Mouse (Mus musculus) splenic B cell, adult 2 months (primary cell): Measurements from ENCODE around the gene Asb1.

Source experiments
- DNase-seq: peaks from one replicate; pipeline ENCODE4 v3.0.0-alpha.2; 2011; ENCODE audit warnings: low read depth, low spot score
- H3K27me3 ChIP-seq: 2 replicates; pipeline ENCODE4 v1.6.1; 2012; ENCODE audit warnings: mild to moderate bottlenecking, low read length, moderate library complexity, mixed read lengths; ENCODE audit not compliant: control insufficient read depth, poor library complexity, insufficient read depth, severe bottlenecking
- H3K36me3 ChIP-seq: 2 replicates; pipeline ENCODE4 v1.6.1; 2012; ENCODE audit warnings: mild to moderate bottlenecking, low read length, moderate library complexity, mixed read lengths; ENCODE audit not compliant: control insufficient read depth, poor library complexity, insufficient read depth, severe bottlenecking

The Asb1 gene

GRCm38 (mm10) chr1:91540271-91540826 lies at the start of gene Asb1:
Gene Asb1 (plus strand): TSS chr1:91540544.
- H3K36me3 ChIP-seq, result no peaks in the 10 kb centered on the region
- peak; percentile 99 for DNase-seq

GRCm38 (mm10) chr1:91492740-91493139 lies 47.6 kb upstream of the Asb1 start:
- Histone ChIP-seq H3K36me3 (no peaks in the 10 kb centered on the region), H3K27me3 (no peaks in the 10 kb centered on the region; the same call in 1 of the 2 replicates)
- no peak for DNase-seq

More at GRCm38 (mm10) chr1:91540271-91540826, at the start of gene Asb1:
- H3K27me3 ChIP-seq, result no peaks in the 10 kb centered on the region

DNA sequence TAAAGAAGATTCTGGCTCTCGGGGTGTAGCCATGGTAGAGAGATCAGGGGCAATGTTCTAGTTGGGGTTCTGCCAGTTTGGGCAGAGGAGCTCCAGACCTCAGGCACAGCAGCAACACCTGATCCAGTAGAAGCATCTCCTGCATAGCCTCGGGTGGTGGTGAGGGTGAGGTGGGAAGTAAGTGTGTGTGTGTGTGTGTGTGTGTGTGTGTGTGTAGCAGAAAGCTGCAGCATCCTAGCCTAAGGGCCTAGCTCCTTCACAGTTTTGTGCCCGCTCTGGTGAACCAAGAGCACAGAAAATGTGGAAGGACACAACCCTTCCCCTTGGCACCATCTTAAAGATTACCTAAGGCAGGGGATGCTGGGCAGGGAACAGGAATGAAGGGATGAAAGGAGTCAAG lies 46.4 kb upstream of the Asb1 start:
- Histone ChIP-seq H3K27me3 (no peaks in the 10 kb centered on the region; the same call in 1 of the 2 replicates), H3K36me3 (no peaks in the 10 kb centered on the region)
- peak; percentile 12 for DNase-seq

- Histone ChIP-seq H3K36me3 (no peaks in the 10 kb centered on the region; the same call in 1 of the 2 replicates), H3K27me3 (no peaks in the 10 kb centered on the region; the same call in 1 of the 2 replicates)
- DNase-seq, result peak; percentile 94
These were observed 45.7 kb upstream of the Asb1 start, which contains the start of gene Traf3ip1 for GRCm38 (mm10) chr1:91494457-91495140. Gene Traf3ip1 (plus strand): TSS chr1:91494647.

- Histone ChIP-seq H3K27me3 (no peaks in the 10 kb centered on the region; the same call in 1 of the 2 replicates), H3K36me3 (no peaks in the 10 kb centered on the region; the same call in 1 of the 2 replicates)
- DNase-seq, result no peak
These were observed 45.0 kb upstream of the Asb1 start for GRCm38 (mm10) chr1:91495321-91495720.

GRCm38 (mm10) chr1:91498579-91498978 lies 41.8 kb upstream of the Asb1 start:
- DNase-seq, result no peak
- no peaks in the 10 kb centered on the region for H3K27me3 ChIP-seq
- no peaks in the 10 kb centered on the region; the same call in none of the 2 replicates for H3K36me3 ChIP-seq

- DNase-seq, result no peak
- H3K27me3 ChIP-seq, result no peaks in the 10 kb centered on the region
- H3K36me3 ChIP-seq, result peaks cover 2% of the 10 kb centered on the region; the same call in 1 of the 2 replicates
These were observed 35.7 kb upstream of the Asb1 start for GRCm38 (mm10) chr1:91504615-91505014.

DNA sequence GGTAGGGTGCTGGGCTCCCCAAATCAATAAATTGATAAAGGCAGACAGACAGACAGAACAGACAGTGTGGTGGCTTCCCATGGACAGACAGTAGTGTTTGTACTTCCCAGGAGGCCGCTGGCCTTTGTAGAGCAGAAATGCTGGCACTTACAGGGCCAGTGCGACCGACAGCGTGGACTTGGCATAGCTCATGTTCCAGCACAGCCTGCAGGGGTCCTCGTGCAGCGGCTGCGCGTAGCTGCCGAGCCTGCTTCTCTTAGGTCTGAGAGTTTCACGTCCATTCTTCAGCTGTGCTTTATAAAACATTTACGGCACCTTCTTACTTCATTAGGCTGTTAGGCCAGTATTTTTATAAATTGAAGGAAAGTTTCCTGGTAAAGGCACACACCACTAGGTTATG lies 25.4 kb upstream of the Asb1 start:
- no peaks in the 10 kb centered on the region for H3K27me3 ChIP-seq
- H3K36me3 ChIP-seq, result peaks cover 2% of the 10 kb centered on the region
- DNase-seq, result no peak

DNA sequence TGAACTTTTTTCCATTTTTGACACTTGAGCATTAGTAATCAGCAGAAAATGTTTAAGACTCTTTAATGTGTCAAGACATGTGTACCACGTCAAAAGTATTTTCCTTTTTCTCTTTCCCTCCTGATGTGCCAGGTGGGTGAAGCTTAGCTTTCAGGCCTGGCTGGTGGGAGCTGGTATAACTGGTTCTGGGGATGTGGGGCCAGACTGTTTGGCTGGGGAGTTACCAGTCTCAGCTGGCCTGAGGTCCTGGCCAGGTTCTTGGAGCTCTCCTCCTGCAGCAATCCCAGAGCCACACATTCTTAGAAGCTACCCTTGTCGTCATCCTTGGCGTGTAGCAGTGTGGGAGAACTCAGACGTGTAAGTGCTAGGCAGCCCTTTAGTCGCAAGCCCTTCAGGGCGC lies 24.7 kb upstream of the Asb1 start:
- DNase-seq, result no peak
- H3K27me3 ChIP-seq, result no peaks in the 10 kb centered on the region
- peaks cover 2% of the 10 kb centered on the region; the same call in 1 of the 2 replicates for H3K36me3 ChIP-seq

- Histone ChIP-seq H3K27me3 (no peaks in the 10 kb centered on the region), H3K36me3 (0 out of 2 replicates have a peak, but pooled peaks cover 3% of the 10 kb centered on the region)
- DNase-seq, result peak; percentile 84
These were observed 16.6 kb upstream of the Asb1 start for GRCm38 (mm10) chr1:91523759-91524158.

- H3K36me3 ChIP-seq, result 0 out of 2 replicates have a peak, but pooled peaks cover 3% of the 10 kb centered on the region
- no peaks in the 10 kb centered on the region for H3K27me3 ChIP-seq
- DNase-seq, result no peak
These were observed 14.5 kb upstream of the Asb1 start for GRCm38 (mm10) chr1:91525838-91526237.

DNA sequence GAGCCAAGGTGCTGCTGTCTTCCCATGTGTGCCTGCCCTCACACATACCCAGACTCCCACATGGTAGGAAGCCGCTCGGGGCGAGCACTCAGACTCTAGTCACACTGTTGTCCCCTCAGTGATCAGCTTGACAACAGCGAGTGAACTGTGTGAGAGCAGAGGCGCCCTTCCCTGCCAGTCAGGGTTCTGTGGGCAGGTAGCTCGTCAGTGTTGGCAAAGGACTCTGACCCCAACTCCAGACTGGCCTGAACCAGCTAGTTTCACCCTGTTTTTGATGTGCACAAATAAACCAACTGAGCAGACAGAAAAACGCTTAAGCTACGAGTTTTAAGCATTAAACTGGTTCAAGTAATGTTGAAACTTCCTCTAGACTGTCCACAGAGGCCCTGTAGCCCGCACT lies 10.2 kb upstream of the Asb1 start:
- H3K27me3 ChIP-seq, result no peaks in the 10 kb centered on the region
- peaks cover 1% of the 10 kb centered on the region; the same call in 1 of the 2 replicates for H3K36me3 ChIP-seq
- DNase-seq, result no peak

GRCm38 (mm10) chr1:91532243-91532642 lies 8.1 kb upstream of the Asb1 start:
- Histone ChIP-seq H3K36me3 (peaks cover 1% of the 10 kb centered on the region; the same call in 1 of the 2 replicates), H3K27me3 (no peaks in the 10 kb centered on the region)
- DNase-seq, result no peak

DNA sequence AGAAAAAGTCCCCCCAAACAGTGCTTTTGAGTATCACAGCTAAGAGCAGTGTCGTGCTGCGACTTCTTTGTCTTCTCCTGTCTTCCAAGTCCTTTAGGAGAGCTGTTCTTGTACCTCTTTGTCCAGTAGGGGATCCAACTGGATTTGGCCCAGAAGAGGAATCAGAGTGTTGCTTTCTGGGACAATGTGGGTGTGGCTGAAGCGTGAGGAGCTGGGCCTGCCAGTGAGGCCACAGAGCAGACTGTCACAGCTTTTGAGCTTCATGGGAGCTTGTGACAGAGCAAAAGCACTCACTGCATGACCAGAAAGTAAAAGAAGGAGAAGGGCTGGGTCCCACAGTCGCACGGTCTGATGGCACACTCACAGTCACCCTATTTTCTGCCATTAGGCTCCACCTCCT lies 7.5 kb upstream of the Asb1 start:
- H3K27me3 ChIP-seq, result no peaks in the 10 kb centered on the region
- peaks cover 1% of the 10 kb centered on the region; the same call in 1 of the 2 replicates for H3K36me3 ChIP-seq
- DNase-seq, result no peak

- H3K36me3 ChIP-seq, result no peaks in the 10 kb centered on the region; the same call in 1 of the 2 replicates
- DNase-seq, result no peak
- no peaks in the 10 kb centered on the region for H3K27me3 ChIP-seq
These were observed 6.9 kb upstream of the Asb1 start for GRCm38 (mm10) chr1:91533483-91533882.
